Mouse (Mus musculus) liver, postnatal 0 days (tissue): ENCODE measurements around the gene Kif5c.

Experiments used
- CTCF ChIP-seq: sonication (generic); IDR thresholded peaks from 2 replicates; pipeline ENCODE4 v1.5.1; 2016; ENCODE audit warnings: antibody characterized with exemption, low read depth
- EP300 ChIP-seq: IDR thresholded peaks from 2 replicates; pipeline ENCODE4 v1.6.1; 2016; ENCODE audit warnings: antibody characterized with exemption, low read depth, mild to moderate bottlenecking

DNA sequence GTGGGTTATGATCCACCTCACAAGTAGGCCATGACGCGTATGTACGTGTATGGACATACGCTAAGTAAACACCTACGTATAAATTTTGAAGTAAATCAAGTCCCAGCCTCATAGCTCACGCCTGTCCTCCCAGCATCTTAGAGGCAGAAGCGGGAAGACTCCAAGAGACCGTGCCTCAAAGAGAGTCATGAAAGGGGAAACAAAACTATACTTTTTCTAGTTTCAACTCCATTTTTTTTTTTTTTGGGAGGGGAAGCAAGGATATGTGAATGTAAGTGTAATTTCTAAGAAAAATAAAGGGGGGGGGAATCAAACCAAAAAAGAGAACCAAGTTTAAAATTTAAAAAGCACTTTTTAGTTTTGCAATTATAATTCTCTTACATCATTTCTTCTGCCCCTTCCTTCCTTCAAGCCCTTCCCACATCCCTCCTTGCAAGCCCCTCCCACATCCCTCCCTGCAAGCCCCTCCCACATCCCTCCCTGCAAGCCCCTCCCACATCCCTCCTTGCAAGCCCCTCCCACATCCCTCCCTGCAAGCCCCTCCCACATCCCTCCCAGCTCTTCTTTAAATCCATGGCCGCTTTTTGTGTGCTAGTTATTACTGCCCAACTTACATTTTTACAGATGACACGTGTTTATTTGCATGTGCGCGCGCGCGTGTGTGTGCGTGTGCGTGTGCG, 98.5 kb downstream of the Kif5c start:
- TF ChIP-seq CTCF (no peak), EP300 (no peak)
